Mouse (Mus musculus) layer of hippocampus, adult 9-11 months (tissue): Measurements from ENCODE around the gene Cmah.

Experiments used
- DNase-seq: peaks from one replicate; pipeline ENCODE4 v3.0.0; 2022

Gene Cmah

GRCm38 (mm10) chr13:24327201-24327600 lies at the start of gene Cmah:
Gene Cmah, plus strand, starts transcription at chr13:24327404.
- DNase-seq, result no peak

- DNase-seq, result no peak
Measured at GRCm38 (mm10) chr13:24279407-24279761, 47.8 kb upstream of the Cmah start.

DNA sequence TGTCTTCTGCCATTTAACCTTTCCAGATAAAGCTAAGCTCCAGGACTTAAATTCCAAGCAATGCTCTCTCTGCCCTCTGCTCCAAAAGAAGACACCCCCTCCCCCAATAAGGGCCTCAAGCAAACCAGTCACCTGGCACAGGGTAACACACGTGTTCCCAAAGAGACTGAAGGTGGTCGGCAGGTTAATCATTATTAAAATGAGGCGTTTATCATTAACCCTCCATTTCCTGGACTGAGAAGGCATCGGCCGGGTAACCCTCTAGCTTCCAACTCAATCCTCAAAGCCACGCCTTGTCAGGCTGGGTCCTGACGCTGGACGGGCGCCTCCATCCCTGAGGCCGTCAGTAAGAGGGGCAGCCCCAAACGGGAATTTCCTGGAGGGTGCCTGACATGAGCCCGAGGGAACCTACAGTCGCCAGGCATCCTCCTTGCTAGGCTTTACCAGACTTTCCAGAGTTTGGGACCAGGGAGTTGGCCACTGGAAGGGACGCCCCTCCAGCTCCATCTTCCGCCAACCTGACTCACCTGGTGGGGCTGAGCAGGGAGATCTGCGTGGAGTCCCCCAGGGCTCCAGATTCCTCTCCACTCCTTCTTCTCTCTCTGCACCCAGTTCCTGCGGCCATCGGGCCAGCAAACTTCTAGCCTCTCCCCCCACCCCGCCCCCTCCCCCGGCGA lies 47.3 kb upstream of the Cmah start:
- DNase-seq, result no peak

DNA sequence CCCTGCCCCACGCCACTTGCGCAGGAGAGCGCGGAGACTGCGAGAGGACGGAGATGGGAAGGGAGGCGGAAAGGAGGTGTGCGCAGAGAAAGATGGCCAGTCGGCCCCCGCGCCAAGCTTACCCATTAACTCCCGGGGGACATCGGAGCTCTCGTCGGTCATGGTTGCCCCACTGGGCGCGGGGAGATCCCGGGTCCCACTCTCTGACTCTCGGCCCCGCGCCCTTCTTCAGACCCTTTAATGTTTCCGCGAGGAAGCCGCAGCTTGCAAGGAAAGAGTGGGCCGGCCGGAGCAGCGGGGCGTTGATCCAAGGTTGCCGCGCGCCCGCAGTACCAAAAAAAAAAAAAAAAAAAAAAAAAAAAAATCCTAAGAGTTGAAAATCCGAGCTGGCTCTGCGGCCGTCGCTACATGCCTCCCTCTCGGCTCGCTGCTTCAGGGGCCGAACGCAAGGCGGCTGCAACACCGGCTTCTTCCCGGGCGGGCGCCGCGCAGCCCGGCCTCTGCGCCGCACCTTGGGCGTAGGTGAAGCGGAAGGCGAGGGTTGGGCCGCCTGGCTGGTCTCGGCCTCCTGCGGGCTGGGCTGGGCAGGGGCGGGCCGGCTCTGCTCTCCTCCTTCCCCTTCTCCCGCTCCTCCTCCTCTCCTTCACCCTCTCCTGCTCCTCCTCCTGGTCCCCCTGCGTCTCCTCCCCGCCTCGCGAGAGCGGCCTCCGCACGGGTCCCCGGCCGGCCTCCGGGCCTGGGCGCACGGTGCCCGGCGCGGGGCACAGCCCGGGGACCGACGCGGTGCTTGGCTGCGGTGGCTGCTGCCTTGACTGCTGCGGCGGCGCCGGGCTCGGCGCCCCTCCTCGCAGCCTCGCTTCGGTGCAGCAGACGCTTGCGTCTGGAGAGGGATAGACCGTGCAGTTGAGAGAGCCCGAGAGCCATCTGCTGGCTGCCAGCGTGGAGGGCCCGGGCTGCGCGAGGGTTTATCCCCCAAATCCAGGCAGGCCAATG lies 46.5 kb upstream of the Cmah start, which contains the start of gene Carmil1:
Gene Carmil1, minus strand, starts transcription at position 357 of the 993 bp plus-strand sequence.
- DNase-seq, result peak; percentile 88

DNA sequence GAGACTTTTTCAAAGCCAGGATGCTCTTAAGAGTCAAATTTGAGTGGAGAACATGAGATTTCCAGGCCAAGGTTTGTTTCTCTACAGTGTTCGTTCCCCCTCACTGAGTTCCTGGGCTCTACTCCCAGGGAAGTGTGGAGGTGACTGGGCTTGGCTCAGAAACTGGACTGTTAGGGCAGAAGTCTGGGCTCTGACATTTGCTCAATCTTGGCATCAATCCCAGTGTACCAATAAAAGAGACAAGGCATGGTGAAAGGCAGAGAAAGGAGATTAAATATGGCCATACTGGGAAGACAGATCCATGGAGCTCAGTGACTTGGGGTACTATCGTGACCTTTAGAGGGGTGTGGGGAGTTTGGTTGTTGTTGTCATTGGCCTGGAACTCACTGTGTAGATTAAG lies 39.8 kb upstream of the Cmah start:
- no peak for DNase-seq

DNA sequence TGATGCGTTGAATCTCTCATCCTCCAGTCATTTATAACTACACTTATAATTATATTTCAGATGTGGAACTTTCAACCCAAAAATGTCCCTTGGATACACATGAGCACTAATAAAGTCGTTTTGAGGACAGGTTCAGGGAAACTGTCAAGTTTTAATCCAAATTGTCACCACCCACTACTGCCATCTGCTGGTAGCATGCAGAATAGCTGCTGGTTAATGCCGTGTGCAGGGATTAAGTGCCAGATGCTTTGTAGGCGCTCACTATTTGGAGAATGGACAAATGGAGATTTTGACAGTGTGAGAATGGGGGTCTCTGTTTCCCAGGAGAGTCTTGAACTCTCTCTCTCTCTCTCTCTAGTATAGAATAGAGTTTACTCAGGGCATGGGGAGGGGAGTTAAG lies 30.0 kb upstream of the Cmah start:
- no peak for DNase-seq

DNA sequence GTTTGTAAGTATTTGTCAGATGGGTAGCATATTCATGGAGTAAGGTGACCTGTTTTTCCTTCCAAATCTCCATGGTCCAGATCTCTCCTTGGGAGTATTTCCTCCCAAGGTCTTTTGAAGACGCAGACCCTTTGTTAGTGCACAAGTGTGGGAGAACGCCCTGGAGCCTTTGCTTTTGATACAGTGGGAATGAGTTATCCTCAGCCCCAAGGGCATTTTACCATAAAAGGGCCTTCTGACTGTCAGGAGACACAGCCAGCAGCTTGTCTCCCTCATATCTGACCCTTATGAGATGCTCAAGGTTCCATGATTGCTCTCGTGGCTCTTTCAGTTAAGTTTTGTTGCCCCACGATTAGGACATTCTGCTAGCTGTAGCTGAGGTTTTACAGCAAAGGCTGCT lies 21.7 kb upstream of the Cmah start:
- no peak for DNase-seq

- no peak for DNase-seq
Measured at GRCm38 (mm10) chr13:24306248-24306647, 21.0 kb upstream of the Cmah start.

- DNase-seq, result no peak
Measured at GRCm38 (mm10) chr13:24311011-24311940, 15.9 kb upstream of the Cmah start.

- DNase-seq, result no peak
Measured at GRCm38 (mm10) chr13:24316563-24316962, 10.6 kb upstream of the Cmah start.

- peak; percentile 16 for DNase-seq
Measured at GRCm38 (mm10) chr13:24318618-24319017, 8.6 kb upstream of the Cmah start.

GRCm38 (mm10) chr13:24321313-24321712 lies 5.9 kb upstream of the Cmah start:
- no peak for DNase-seq

- no peak for DNase-seq
Measured at GRCm38 (mm10) chr13:24328036-24328817, 1.0 kb downstream of the Cmah start.

GRCm38 (mm10) chr13:24330128-24330527 lies 2.9 kb downstream of the Cmah start:
- no peak for DNase-seq

DNA sequence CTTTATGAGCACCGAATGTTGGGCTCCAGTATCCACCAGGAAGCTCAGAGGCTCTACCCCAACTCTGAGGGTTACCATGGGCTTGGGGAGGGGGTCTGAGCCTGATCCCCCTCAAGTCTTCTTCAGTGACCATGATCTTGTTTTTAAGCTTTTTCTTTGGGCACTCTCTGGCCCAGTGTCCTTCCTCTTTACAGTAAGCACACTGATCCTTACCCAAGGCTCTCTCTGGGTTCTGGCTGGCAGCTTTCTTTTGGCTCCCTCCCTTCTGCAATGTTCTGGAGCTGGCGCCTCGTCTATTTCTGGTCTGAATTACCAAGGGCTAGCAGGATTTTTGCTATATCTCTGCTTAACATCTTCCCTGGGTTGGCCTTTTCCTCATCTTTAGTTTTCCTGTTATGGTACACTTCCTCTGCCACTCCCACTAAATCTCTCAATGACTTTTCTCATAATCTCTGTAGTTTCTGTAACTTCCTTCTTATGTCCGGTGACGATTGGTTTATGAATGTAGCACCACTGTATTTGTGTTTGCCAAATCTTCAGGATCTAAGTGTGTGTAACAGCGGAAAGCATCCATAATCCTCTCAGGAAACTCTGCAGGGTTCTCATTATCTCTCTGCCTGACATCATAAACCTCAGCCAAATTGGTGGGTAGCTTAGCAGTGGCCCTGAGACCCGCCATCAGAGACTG lies 3.8 kb downstream of the Cmah start:
- no peak for DNase-seq

GRCm38 (mm10) chr13:24332537-24332936 lies 5.3 kb downstream of the Cmah start:
- no peak for DNase-seq

DNA sequence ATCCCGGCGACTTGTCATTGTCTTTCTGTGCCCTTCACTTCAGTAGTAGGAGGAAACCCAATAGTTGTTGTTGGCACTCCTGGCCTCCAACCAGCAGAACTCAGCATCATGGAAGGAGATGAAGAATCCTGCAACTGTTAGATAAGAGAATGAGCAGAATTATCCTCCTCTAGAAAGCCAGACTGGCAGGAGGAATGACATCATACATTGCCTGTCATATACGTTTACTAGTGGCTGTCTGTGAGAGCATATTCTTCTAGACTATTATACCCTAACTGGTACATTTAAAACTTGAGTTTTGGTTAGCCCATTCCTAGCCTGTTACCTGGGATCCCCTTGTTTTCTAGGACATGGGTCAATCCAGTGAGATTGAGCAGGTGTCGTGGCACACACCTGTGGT lies 9.6 kb downstream of the Cmah start:
- no peak for DNase-seq

GRCm38 (mm10) chr13:24337874-24338273 lies 10.7 kb downstream of the Cmah start:
- no peak for DNase-seq

- DNase-seq, result no peak
Measured at GRCm38 (mm10) chr13:24338343-24338861, 11.2 kb downstream of the Cmah start.

GRCm38 (mm10) chr13:24339907-24340306 lies 12.7 kb downstream of the Cmah start:
- DNase-seq, result no peak

DNA sequence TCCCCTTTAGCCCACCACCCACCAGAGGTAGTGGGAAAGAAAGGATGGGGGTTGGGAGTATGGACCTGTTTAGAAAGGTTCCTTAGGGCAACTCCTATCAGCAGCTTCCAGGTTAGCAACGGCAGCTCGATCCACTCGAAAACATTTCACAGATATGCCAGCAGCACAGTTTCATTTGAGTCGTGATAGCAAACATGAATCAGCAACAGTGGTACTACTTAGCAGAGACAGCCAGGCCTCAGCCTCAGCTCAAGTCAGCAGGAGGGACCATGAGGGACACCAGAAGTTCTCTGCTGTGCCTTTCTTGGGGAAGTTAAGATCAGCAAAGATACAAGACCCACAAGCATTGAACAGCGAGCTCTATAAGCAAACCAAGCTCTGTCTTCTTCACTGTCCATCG lies 13.3 kb downstream of the Cmah start:
- no peak for DNase-seq
